Mouse (Mus musculus) MEL (cell line): Measurements from ENCODE around the gene Cpsf6. TPM values are rescaled to one million over a fixed set of nuclear protein-coding genes. Genes with fewer than 3 reads are reported as not detected.

Experiments
- DNase-seq: peaks from one replicate; pipeline ENCODE4 v3.0.0; 2011; ENCODE audit warnings: low read depth, low spot score
- H3K27ac ChIP-seq: 2 replicates; pipeline ENCODE4 v1.5.1; 2012; ENCODE audit warnings: low read depth, mild to moderate bottlenecking, control low read depth, low read length, moderate library complexity; ENCODE audit not compliant: control insufficient read depth
- H3K27me3 ChIP-seq, 2 experiments: fragments of 150-350 bp in 1 of 2; sonication (generic) in 1 of 2; 2 replicates each; pipeline ENCODE4 v1.6.1; 2012; ENCODE audit warnings: low read length in 2 of 2, mild to moderate bottlenecking in 2 of 2, improper control_type of control experiment in 1 of 2, moderate library complexity in 1 of 2; ENCODE audit not compliant: insufficient read depth in 2 of 2, control insufficient read depth in 1 of 2
- H3K36me3 ChIP-seq, 2 experiments: 2 replicates each; pipeline ENCODE4 v1.6.1; 2012 to 2014; ENCODE audit warnings: low read length in 2 of 2, improper control_type of control experiment in 1 of 2, inconsistent platforms in 1 of 2, mild to moderate bottlenecking in 1 of 2; ENCODE audit not compliant: insufficient read depth in 2 of 2, control insufficient read depth in 1 of 2
- H3K4me1 ChIP-seq, 2 experiments: fragments of 150-350 bp in 1 of 2; sonication (generic) in 1 of 2; 2 replicates each; pipeline ENCODE4 v1.6.1; 2012; ENCODE audit warnings: low read length in 2 of 2, improper control_type of control experiment in 1 of 2, mild to moderate bottlenecking in 1 of 2; ENCODE audit not compliant: insufficient read depth in 2 of 2, control insufficient read depth in 1 of 2
- H3K4me3 ChIP-seq, 2 experiments: fragments of 150-350 bp in 1 of 2; sonication (generic) in 1 of 2; 2 replicates each; pipeline ENCODE4 v1.5.1; 2012; ENCODE audit warnings: low read depth in 2 of 2, low read length in 2 of 2, mild to moderate bottlenecking in 2 of 2, moderate library complexity in 2 of 2, control low read depth in 1 of 2, improper control_type of control experiment in 1 of 2; ENCODE audit not compliant: control insufficient read depth in 1 of 2, insufficient read depth in 1 of 2
- H3K79me2 ChIP-seq: 2 replicates; pipeline ENCODE4 v1.6.1; 2012; ENCODE audit warnings: mild to moderate bottlenecking, low read length, moderate library complexity; ENCODE audit not compliant: control insufficient read depth, poor library complexity, insufficient read depth
- H3K9ac ChIP-seq: 2 replicates; pipeline ENCODE4 v1.6.1; 2012; ENCODE audit warnings: low read depth, mild to moderate bottlenecking, control low read depth, low read length, moderate library complexity; ENCODE audit not compliant: control insufficient read depth, poor library complexity, severe bottlenecking
- H3K9me3 ChIP-seq: fragments of 150-350 bp; sonication (generic); replicated peaks from 2 replicates; pipeline ENCODE4 v1.6.1; 2012; ENCODE audit warnings: mild to moderate bottlenecking, low read length, improper control_type of control experiment, moderate library complexity; ENCODE audit not compliant: insufficient read depth
- CHD1 ChIP-seq: IDR thresholded peaks from 2 replicates; pipeline ENCODE4 v1.6.1; 2012; ENCODE audit warnings: low read depth, mild to moderate bottlenecking, inconsistent platforms, low read length, improper control_type of control experiment
- CHD2 ChIP-seq: IDR thresholded peaks from 2 replicates; pipeline ENCODE4 v1.6.1; 2011; ENCODE audit warnings: low read length, improper control_type of control experiment
- E2F4 ChIP-seq: IDR thresholded peaks from 2 replicates; pipeline ENCODE4 v1.6.1; 2011; ENCODE audit warnings: low read depth, low read length, improper control_type of control experiment, borderline replicate concordance
- EP300 ChIP-seq, 2 experiments: IDR thresholded peaks; 2 replicates each; pipeline ENCODE4 v1.6.1; 2011; ENCODE audit warnings: improper control_type of control experiment in 2 of 2, low read length in 2 of 2, low read depth in 1 of 2, mild to moderate bottlenecking in 1 of 2
- ETS1 ChIP-seq: IDR thresholded peaks from 2 replicates; pipeline ENCODE4 v1.6.1; 2012; ENCODE audit warnings: low read depth, mild to moderate bottlenecking, inconsistent platforms, low read length, improper control_type of control experiment, moderate library complexity
- GATA1 ChIP-seq: IDR thresholded peaks from 2 replicates; pipeline ENCODE4 v1.6.1; 2011; ENCODE audit warnings: low read depth, low read length, improper control_type of control experiment
- JUND ChIP-seq: IDR thresholded peaks from 2 replicates; pipeline ENCODE4 v1.6.1; 2011; ENCODE audit warnings: low read depth, mild to moderate bottlenecking, improper control_type of control experiment, low read length
- KAT2A ChIP-seq: conservative IDR thresholded peaks from 2 replicates; pipeline ENCODE4 v1.6.1; 2012; ENCODE audit warnings: low read depth, low read length, improper control_type of control experiment, inconsistent platforms
- MAFK ChIP-seq: IDR thresholded peaks from 2 replicates; pipeline ENCODE4 v1.6.1; 2011; ENCODE audit warnings: low read depth, mild to moderate bottlenecking, low read length, improper control_type of control experiment, borderline replicate concordance
- MAX ChIP-seq: IDR thresholded peaks from 2 replicates; pipeline ENCODE4 v1.6.1; 2011; ENCODE audit warnings: low read length, improper control_type of control experiment
- MYB ChIP-seq: IDR thresholded peaks from 2 replicates; pipeline ENCODE4 v1.6.1; 2011; ENCODE audit warnings: mild to moderate bottlenecking, low read depth, low read length, improper control_type of control experiment
- MYC ChIP-seq: IDR thresholded peaks from 2 replicates; pipeline ENCODE4 v1.6.1; 2011; ENCODE audit warnings: low read depth, mild to moderate bottlenecking, low read length, improper control_type of control experiment, moderate library complexity
- NELFE ChIP-seq: IDR thresholded peaks from 2 replicates; pipeline ENCODE4 v1.6.1; 2011; ENCODE audit warnings: low read depth, low read length, improper control_type of control experiment
- POLR2A ChIP-seq, 2 experiments: IDR thresholded peaks; 2 replicates each; pipeline ENCODE4 v1.6.1; 2011 to 2012; ENCODE audit warnings: low read length in 2 of 2, mild to moderate bottlenecking in 2 of 2, control low read depth in 1 of 2, improper control_type of control experiment in 1 of 2, low read depth in 1 of 2, moderate library complexity in 1 of 2; ENCODE audit not compliant: control insufficient read depth in 1 of 2, insufficient read depth in 1 of 2, poor library complexity in 1 of 2
- POLR2AphosphoS2 ChIP-seq: IDR thresholded peaks from 2 replicates; pipeline ENCODE4 v1.6.1; 2011; ENCODE audit warnings: low read length, improper control_type of control experiment
- POLR2AphosphoS5 ChIP-seq: IDR thresholded peaks from 2 replicates; pipeline ENCODE4 v1.6.1; 2012; ENCODE audit warnings: low read depth, borderline replicate concordance, mild to moderate bottlenecking, inconsistent platforms, low read length, moderate library complexity, mixed read lengths
- SMC3 ChIP-seq: IDR thresholded peaks from 2 replicates; pipeline ENCODE4 v1.6.1; 2011; ENCODE audit warnings: low read depth, low read length, improper control_type of control experiment
- TCF12 ChIP-seq: IDR thresholded peaks from 2 replicates; pipeline ENCODE4 v1.6.1; 2014; ENCODE audit warnings: low read depth, mild to moderate bottlenecking, inconsistent platforms, low read length, improper control_type of control experiment, moderate library complexity
- ZC3H11A ChIP-seq: IDR thresholded peaks from 2 replicates; pipeline ENCODE4 v1.6.1; 2012; ENCODE audit warnings: low read depth, mild to moderate bottlenecking, inconsistent platforms, low read length, improper control_type of control experiment
- ZKSCAN1 ChIP-seq: IDR thresholded peaks from 2 replicates; pipeline ENCODE4 v1.6.1; 2012; ENCODE audit warnings: low read depth, mild to moderate bottlenecking, inconsistent platforms, low read length, improper control_type of control experiment, moderate library complexity
- ZMIZ1 ChIP-seq: IDR thresholded peaks from 2 replicates; pipeline ENCODE4 v1.6.1; 2012; ENCODE audit warnings: low read depth, mild to moderate bottlenecking, inconsistent platforms, low read length, improper control_type of control experiment, moderate library complexity
- polyA plus RNA-seq, 2 experiments: library from polyadenylated mRNA; stranded (reverse) in 1 of 2; unstranded in 1 of 2; fragments of >175 nt in 1 of 2; fragments of >200 nt in 1 of 2; gene quantifications; 2 replicates each; pipeline versions ENCODE4 v1.2.1 to v1.2.4; 2012; ENCODE audit warnings: low replicate concordance in 2 of 2, low read depth in 1 of 2; ENCODE audit not compliant: insufficient read length in 2 of 2, insufficient read depth in 1 of 2, missing spikeins in 1 of 2
- total RNA-seq: library from RNA; depleted of rRNA; stranded (reverse); fragments of 300-350 nt; gene quantifications from 2 replicates; pipeline ENCODE4 v1.2.3, GENCODE M21; 2012

The Cpsf6 gene
- total and polyA plus RNA-seq, 3 experiments, result 85.7 to 88.2 TPM; not detected in 1

DNA sequence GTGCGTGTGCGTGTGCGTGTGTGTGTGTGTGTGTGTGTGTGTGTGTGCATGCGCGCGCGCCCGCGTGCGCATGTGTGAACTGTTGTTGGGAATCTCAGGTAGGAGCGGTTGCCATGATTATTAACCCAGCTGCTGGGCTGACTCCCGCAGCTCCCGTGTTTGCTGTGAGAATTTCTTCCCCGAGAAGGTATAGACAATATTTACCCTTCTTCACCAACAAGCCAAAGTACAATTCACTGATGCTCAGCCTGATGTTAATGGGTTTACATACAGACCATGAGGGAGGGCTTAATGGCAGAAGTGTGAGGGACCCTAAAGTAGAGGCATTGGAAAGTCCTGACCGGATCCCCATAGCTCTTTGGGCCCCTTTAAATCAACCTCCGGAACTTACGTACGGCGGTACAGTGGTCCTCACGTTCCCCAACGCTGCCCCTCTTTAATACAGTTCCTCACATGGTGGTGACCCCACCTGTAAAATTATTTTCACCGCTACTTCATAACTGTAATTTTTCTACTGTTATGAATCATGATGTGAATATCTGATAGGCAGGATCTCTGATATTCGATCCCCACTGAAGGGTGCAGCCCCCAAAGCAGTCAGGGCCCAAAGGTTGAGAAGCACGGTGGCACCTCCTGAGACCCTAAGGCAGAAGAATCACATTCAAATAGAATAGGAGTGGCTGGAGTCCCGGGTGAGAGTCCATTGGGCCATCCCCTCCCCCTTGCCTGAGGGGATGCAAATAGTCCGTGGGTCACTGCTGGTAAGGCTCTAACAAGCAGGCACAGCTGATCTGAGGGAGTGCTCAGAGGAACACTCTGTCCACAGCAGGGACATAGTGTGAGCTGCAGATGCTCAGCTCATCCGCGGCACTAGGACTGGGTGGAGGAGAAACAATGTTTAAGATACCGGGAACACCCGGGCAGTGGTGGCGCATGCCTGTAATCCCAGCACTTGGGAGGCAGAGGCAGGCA is 10.4 kb upstream of the Cpsf6 start:
- Histone ChIP-seq H3K79me2 (no peaks in the 10 kb centered on the region), H3K4me1 (peaks cover 0 to 4% of the 10 kb centered on the region in 2 experiments; a peak in 1 of 4 replicates), H3K9me3 (no peaks in the 10 kb centered on the region), H3K4me3 (no peak overlapping the region), H3K9ac (no peak overlapping the region), H3K27ac (no peak overlapping the region), H3K27me3 (no peaks in the 10 kb centered on the region), H3K36me3 (no peaks in the 10 kb centered on the region)
- no peak for DNase-seq
- no peak for TF ChIP-seq MAX

DNA sequence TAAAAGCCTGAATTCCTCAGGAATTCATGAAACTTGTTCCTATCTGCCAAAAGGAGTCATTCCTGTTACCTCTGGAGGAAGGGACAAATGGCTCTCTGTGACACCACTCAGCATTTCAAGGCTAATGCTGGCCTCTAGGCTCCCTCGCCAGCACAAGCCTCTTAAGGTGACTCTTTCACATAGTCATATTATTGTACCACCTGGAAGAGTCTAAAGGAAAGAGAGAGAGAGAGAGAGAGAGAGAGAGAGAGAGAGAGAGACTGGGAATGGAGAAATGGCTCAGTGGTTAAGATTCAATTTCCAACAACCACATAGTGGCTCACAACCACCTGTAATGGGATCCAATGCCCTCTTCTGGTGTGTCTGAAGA is 9.5 kb upstream of the Cpsf6 start:
- Histone ChIP-seq H3K36me3 (no peaks in the 10 kb centered on the region), H3K4me3 (no peak overlapping the region), H3K79me2 (no peaks in the 10 kb centered on the region), H3K9ac (no peak overlapping the region), H3K9me3 (no peaks in the 10 kb centered on the region), H3K4me1 (peaks cover 0 to 4% of the 10 kb centered on the region in 2 experiments; a peak in 1 of 4 replicates), H3K27ac (no peak overlapping the region), H3K27me3 (no peaks in the 10 kb centered on the region)
- no peak for DNase-seq
- no peak for TF ChIP-seq CHD1

DNA sequence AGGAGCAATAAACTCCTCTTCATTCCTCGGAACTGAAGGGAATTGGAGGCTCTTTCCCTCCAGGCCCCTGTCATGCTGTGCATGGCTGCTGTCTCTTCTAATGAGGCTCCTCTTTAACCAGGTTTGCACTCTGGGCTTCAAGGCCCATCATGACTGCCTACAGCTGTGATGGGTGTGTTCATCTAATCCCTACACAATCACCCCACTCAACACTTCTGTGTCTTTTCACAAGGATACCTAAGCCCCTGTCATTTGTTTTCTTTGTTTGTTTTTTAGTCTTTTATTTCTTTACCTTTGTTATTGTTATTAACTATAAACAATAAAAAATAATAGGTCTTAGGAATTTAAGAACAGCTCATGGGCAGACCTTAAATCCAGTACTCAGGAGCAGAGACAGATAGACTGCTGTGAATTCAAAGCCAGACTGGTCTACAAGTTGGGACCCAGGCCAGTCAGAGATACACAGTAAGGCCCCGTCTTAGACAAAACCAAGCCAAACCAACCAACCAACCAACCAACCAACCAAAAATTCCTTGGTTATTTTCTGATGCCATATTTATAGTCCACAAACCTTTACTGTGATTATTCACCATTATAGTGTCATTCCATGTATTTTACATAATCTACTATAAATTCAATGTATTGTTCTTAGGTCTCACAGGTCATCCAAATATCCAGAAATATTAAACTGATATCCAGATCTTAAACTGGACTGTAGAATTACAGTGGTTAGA is 9.0 kb upstream of the Cpsf6 start:
- no peak overlapping the region for H3K9ac ChIP-seq
- H3K36me3 ChIP-seq, result no peaks in the 10 kb centered on the region
- TF ChIP-seq CHD2 (no peak), ZKSCAN1 (no peak), SMC3 (no peak), ZMIZ1 (no peak), NELFE (no peak), KAT2A (no peak), ZC3H11A (no peak), MYC (no peak), MYB (no peak), ETS1 (no peak), E2F4 (no peak), POLR2A (IDR thresholded peaks at IDR 0.05; ENCODE audit: control insufficient read depth in 1 of 2, insufficient read depth in 1 of 2, low read depth in 1 of 2, low read length in 2 of 2, poor library complexity in 1 of 2) (no peak), POLR2AphosphoS5 (no peak), MAFK (no peak), GATA1 (no peak), JUND (no peak), EP300 (IDR thresholded peaks at IDR 0.05; ENCODE audit: low read depth in 1 of 2, low read length in 2 of 2) (no peak), TCF12 (no peak), POLR2AphosphoS2 (no peak)
- no peaks in the 10 kb centered on the region for H3K27me3 ChIP-seq
- DNase-seq, result no peak
- H3K9me3 ChIP-seq, result no peaks in the 10 kb centered on the region
- no peaks in the 10 kb centered on the region for H3K79me2 ChIP-seq
- H3K27ac ChIP-seq, result no peak overlapping the region
- H3K4me1 ChIP-seq, result peaks cover 0 to 2% of the 10 kb centered on the region in 2 experiments; a peak in 1 of 4 replicates
- no peak overlapping the region for H3K4me3 ChIP-seq
